Mouse (Mus musculus) lung, postnatal 25 days (tissue): ENCODE results near the gene Gm49601.

Experiments
- DNase-seq: peaks from one replicate; pipeline ENCODE4 v3.0.0; 2022; ENCODE audit warnings: low spot score

The Gm49601 gene

GRCm38 (mm10) chr16:18626376-18626878 lies at the start of gene Gm49601:
TSS of gene Gm49601 (minus strand) at chr16:18626427.
- DNase-seq: peak; percentile 84

DNA sequence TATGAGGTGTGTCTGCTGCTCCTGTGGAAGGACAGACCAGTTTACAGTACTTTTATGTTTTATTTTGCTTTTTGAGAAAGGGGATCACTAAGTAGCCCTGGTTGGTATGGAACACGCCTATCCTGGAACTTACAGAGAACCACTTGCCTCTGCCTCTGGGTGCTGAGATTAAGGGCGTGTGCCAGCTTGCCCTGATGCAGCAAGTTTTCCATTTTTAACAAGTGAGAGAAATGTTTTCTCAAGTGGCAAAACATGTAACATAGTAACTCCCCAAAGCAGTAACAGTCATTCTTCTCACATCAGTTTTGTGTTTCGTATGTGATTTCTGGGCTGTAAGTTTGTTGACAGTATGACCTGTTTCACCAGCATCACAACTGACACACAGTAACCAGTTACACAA lies 46.8 kb upstream of the Gm49601 start:
- DNase-seq: no peak

DNA sequence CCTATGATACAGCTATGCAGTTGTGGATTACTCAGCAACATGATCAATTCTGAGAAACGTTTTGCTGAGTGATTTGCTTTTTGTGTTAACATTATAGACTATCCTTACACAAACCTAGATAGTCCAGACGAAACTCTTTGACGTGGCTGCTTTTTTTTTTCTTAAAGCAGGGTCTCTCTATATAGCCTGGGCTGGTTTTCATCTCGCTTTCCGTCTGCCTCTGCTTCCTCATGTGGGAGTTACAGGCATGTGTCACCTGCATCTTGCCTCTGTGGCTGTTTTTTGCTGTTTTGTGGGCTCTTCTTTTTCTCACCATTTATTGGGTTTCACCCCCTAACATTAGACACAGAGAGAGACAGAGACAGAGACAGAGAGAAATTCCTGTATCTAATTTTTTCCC lies 45.8 kb upstream of the Gm49601 start:
- DNase-seq: no peak

DNA sequence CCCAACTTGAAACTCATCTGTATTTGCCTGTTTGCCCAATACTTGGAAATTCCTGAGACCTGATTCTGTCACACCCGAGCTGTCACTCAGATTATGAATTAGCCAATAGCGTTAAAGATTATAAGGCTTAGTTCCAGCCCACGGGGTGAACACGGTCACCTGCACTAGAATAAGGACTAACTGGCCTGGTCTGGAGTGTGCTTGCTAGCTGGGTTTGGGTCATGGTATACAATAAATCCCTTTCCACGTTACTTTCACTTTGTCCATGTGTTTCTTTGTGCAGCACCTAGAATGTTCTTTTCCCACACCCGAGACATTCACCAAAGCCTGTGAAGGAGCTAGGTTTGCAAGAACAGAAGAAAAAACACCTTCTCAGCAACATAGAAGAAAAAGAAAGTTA lies 43.7 kb upstream of the Gm49601 start:
- DNase-seq: no peak

- DNase-seq: no peak
Observed at GRCm38 (mm10) chr16:18658597-18658996, 32.4 kb upstream of the Gm49601 start.

DNA sequence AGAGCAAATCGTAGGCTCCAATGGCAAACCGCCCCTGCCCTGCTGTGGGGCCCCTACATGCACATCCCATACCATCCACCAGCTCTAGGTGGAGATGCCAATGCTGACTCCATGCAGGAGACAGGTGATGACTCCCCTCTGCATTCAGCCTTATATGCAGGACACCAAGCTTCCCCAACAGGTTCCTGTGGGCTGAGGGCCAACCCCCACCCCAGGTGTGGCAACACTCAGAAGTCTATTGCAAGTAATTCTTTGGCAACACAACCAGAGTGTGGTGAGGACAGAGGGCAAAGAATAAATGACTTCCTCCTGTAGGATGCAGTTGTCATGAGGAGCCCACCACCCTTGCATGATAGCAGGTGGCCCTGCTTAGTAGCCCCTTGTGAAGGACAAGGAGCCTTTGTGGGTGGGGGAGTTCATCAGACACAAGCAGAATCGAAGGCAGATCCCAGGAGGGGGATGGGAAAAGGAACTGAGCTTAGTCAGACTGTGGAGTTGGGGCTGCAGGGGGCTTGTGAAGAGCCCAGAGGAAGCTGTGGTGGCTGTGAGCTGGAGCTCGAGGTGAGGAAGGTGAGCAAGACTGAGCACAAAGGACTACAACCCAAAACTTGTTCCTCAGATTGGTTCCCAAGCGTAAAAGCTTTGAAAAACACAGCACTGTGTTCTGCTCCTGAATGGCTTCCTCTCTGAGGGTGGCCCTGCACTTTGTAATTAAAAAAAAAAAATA lies 29.3 kb upstream of the Gm49601 start:
- no peak for DNase-seq

DNA sequence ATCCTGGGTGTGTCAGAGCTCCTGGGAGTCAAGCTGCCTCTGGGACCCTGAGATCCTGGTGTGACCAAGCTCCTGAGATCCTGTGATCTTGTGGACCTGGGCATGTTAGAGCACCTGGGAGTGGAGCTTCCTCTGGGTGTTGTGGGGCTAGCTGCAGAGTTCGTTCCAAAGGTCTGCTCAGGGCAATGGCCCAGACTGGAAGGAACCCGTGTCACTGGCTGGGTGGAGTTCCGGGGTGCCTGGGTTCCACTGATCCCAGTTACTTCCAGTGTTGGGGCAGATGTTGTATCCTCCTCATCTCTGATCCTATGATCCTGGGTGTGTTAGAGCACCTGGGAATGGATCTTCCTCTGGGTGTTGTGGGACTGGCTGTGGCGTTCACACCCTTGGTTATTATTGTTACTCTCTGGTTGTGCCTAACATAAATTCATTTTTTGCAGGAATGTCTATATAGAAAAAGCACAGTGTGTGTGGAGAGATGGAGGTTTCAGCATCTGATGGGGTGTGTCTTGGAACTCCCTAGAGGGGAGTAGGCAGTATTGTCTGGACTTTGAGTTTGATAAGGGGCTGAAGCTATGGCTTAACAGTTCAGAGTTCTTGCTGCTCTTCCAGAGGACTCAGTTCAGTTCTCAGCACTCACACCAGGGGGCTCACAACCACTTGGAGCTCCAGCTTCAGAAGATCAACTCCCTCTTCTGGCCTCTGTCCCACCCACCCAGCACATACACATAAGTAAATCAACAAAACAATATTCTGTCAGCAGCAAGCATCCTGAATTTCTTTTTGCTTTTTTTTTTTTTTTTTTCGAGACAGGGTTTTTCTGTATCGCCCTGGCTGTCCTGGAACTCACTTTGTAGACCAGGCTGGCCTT lies 27.3 kb upstream of the Gm49601 start:
- DNase-seq: no peak

GRCm38 (mm10) chr16:18649126-18649525 lies 22.9 kb upstream of the Gm49601 start:
- no peak for DNase-seq

DNA sequence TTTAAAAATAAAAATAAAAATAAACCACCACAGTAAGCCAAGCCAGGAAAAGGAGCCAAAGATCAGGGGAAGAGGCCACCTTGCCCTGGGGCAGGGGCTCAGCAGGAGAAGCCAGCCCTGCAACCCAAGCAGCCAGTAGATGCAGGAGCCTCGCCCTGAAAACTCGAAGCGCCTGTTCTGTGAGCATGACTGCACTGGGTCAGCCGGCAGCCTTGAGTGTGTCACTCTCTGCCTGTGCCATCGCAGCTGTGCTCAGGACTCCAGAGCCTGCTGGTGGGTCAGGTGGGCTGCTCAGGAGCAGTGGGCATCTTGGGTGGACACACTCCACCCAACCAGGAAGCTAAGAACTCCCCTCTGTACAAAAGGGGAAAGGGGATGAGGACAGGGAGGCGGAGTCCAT lies 19.1 kb upstream of the Gm49601 start:
- no peak for DNase-seq

DNA sequence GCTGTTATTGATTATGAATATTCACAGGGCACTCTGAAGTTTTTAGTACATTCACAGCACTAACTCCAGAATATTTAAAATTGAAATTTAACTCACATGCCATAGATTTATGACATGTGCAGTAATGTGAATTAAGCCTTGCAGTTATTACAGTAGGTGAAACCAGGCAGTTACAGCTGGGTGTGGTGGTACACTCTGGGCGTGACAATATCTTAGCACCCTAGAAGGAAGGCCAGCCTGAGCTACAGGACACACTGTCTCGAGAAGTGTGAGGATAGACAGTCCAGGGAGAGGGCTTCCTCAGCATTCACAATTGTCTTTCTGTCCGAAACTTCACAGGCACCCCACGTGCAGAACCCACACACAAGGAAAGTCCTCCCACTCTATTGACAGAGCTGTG lies 18.3 kb upstream of the Gm49601 start:
- DNase-seq: no peak

- DNase-seq: no peak
Observed at GRCm38 (mm10) chr16:18643406-18643998, 17.3 kb upstream of the Gm49601 start.

DNA sequence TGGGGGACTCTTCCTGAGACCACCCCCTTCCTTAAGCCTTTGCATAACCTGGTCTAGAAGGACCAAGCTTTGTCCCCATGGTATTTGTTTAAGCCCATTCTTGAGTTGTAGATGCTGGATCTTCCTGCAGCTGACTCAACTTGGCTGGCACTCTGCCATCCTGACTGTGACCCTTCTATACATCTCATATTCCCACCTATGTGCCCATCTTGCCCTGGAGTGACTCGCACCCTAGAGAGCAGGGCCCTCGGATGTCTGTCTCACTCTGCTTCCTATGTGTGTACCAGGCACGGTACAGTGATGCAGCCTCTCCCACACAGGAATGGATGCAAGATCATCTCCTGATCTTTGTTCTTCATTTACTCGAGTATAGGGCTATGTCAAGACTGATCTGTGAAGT lies 16.7 kb upstream of the Gm49601 start:
- no peak for DNase-seq

GRCm38 (mm10) chr16:18642291-18642690 lies 16.1 kb upstream of the Gm49601 start:
- no peak for DNase-seq

DNA sequence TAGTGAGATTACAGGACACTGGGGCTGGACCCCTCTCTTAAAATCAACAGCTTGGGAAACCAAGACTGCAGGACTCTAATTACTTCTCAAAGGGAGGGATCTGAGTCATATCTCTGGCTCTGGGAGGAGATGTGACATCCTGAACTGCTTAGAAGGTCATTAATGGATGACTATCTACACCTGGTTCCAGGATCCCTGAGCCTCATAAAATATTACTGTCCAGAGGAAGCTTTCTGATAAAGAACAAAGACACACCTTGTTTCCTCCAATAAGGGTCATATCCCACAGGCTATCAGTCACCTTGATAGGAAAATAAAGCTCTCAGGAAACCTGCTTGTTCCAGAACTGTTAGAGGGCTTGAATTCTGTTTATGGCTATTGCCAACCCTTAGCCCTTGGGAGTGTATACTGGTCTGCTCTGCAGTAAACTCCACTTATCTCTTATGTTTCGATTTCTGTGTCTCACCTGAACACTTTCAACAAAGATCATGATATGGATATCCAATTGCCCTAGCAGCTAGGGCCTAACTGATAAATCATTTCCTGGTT lies 13.2 kb upstream of the Gm49601 start:
- DNase-seq: no peak

DNA sequence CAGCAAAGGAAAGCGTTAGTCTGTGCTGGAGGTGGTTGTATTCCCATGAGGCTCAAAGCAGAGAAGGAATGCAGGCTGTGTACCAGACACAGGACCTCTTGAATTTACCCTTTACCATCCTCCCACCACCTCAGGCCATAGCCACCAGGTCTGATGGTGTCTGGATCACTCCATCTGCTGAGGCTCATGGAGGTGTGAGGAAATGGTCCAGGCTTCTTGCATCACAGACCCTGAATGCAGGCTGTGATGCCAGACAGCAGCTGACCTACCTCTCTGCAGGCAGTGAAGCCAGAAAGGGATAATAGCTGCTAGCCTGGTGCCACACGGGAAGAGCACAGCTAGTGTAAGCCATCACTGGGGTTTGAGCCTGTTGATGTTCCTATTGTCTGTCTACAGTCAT lies 12.2 kb upstream of the Gm49601 start:
- no peak for DNase-seq

GRCm38 (mm10) chr16:18636804-18637203 lies 10.6 kb upstream of the Gm49601 start:
- DNase-seq: no peak

GRCm38 (mm10) chr16:18636401-18636800 lies 10.2 kb upstream of the Gm49601 start:
- no peak for DNase-seq

- DNase-seq: no peak
Observed at GRCm38 (mm10) chr16:18633333-18633732, 7.1 kb upstream of the Gm49601 start.

DNA sequence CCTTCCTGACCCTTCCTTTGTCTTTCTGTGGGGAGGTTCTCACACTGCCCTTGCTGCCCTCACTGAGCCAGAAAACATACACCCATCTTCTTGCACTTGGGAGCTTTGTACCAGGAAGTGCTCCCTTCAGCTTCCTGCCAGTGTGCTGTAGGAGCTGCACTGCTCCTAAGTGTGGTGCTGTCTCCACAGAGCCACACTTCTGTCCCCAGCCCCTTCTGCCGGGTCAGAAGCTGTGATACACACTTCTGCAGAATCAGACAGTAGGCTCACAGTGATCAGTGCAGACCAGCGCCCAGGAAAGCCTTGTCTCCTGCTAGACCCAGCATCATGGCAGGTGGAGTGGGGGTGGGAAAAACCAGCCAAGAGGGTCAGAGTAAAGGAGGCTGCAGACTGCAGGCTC lies 6.6 kb upstream of the Gm49601 start:
- DNase-seq: no peak

GRCm38 (mm10) chr16:18632059-18632458 lies 5.8 kb upstream of the Gm49601 start:
- DNase-seq: no peak

DNA sequence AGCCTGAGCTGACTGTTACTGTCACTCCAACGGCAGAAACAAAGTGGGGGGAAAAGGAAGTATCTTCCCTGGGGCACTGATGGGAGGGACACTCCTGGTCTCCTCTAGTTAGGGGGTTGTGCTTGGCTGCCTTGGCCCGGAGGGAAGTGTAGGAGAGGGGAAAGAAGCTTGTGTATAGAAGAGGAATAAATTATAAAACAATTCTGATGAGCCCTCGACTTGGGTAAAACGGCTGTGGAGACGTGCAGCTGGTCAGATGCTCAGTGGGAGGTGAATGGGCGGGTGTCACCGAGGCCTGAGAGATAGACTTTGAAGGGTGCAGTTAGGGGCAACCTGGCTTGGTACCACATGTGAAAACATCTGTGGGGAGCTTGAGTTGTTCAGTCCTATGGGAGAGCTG lies 4.9 kb upstream of the Gm49601 start:
- DNase-seq: no peak

- no peak for DNase-seq
Observed at GRCm38 (mm10) chr16:18630291-18630690, 4.1 kb upstream of the Gm49601 start.
